Mouse (Mus musculus) liver, adult (tissue): ENCODE measurements around the gene Ctnnd2.

ENCODE experiments used
- GATA4 ChIP-seq: IDR thresholded peaks from 2 replicates; pipeline ENCODE4 v1.6.1; 2014; ENCODE audit warnings: mild to moderate bottlenecking, low read length; ENCODE audit not compliant: insufficient replicate concordance

Gene Ctnnd2

GRCm38 (mm10) chr15:31023766-31024165 is 851.4 kb downstream of the Ctnnd2 start:
- TF ChIP-seq GATA4 = no peak

GRCm38 (mm10) chr15:31027448-31028230 is 855.2 kb downstream of the Ctnnd2 start:
- TF ChIP-seq GATA4 = no peak

GRCm38 (mm10) chr15:31044983-31045382 is 872.6 kb downstream of the Ctnnd2 start:
- no peak for TF ChIP-seq GATA4

GRCm38 (mm10) chr15:31051496-31051895 is 879.1 kb downstream of the Ctnnd2 start:
- no peak for TF ChIP-seq GATA4

GRCm38 (mm10) chr15:31056145-31056544 is 883.8 kb downstream of the Ctnnd2 start:
- TF ChIP-seq GATA4 = no peak

GRCm38 (mm10) chr15:31058315-31058714 is 885.9 kb downstream of the Ctnnd2 start:
- no peak for TF ChIP-seq GATA4

- TF ChIP-seq GATA4 = no peak
Observed at GRCm38 (mm10) chr15:31063734-31064133, 891.3 kb downstream of the Ctnnd2 start.

GRCm38 (mm10) chr15:31068127-31068526 is 895.7 kb downstream of the Ctnnd2 start:
- TF ChIP-seq GATA4 = no peak

GRCm38 (mm10) chr15:31070311-31070710 is 897.9 kb downstream of the Ctnnd2 start:
- TF ChIP-seq GATA4 = no peak
